Mouse (Mus musculus): ENCODE measurements around the gene Zfp978. TPM values are rescaled to one million over a fixed set of nuclear protein-coding genes. Genes with fewer than 3 reads are reported as not detected.
"Not testable (repeated sequence)": the region's sequence is repeated elsewhere in the genome, so short reads cannot be mapped to it uniquely, and the experiment has no call there.

Gene Zfp978
- polyA plus RNA-seq, 1 experiment from 2014 or later: not detected

GRCm38 (mm10) chr4:147397934-147398682, 37.0 kb downstream of the Zfp978 start:
- ATAC-seq; H3K4me3 ChIP-seq (ENCODE audit: low read length); H3K27me3 ChIP-seq (replicated peaks; ENCODE audit: control insufficient read depth, insufficient read depth, low read length); H3K4me1 ChIP-seq (ENCODE audit: control insufficient read depth, insufficient read depth, low read length); H3K27ac ChIP-seq (ENCODE audit: low read length); H3K4me2 ChIP-seq (ENCODE audit: low read depth, low read length); H3K9ac ChIP-seq (ENCODE audit: low read depth, low read length); H3K36me3 ChIP-seq (ENCODE audit: control insufficient read depth, insufficient read depth, low read length): not testable (repeated sequence)
- H3K9me3 ChIP-seq (ENCODE audit: control insufficient read depth, low read length): peaks cover 18% of the 10 kb centered on the region
- 72% methylated on average over 6 of the region's 6 CpGs for WGBS

DNA sequence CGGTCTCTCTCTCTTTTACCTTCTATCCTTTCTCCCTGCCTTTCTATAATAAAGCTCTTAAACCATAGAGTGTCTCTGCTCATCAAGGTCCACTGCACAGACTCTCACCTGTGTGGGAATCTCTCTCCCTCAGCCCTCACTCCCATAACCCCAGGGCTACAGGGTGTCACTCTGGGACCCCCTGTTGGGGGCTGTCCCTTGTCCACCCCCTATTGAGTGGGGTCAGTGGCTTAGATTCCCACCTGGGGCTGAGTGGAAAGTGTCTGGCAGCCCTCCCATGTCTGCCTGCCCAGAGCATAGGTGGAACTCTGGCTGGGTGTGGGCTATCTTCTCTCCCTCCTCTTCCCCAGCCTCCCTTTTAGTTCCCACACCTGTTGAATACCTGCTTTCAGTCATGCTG, 37.6 kb downstream of the Zfp978 start:
- H3K4me3 ChIP-seq (ENCODE audit: low read length); H3K9ac ChIP-seq (ENCODE audit: low read depth, low read length); H3K27ac ChIP-seq (ENCODE audit: low read length); H3K27me3 ChIP-seq (replicated peaks; ENCODE audit: control insufficient read depth, insufficient read depth, low read length); H3K4me1 ChIP-seq (ENCODE audit: control insufficient read depth, insufficient read depth, low read length); ATAC-seq; H3K36me3 ChIP-seq (ENCODE audit: control insufficient read depth, insufficient read depth, low read length); H3K4me2 ChIP-seq (ENCODE audit: low read depth, low read length): not testable (repeated sequence)
- peaks cover 24% of the 10 kb centered on the region for H3K9me3 ChIP-seq (ENCODE audit: control insufficient read depth, low read length)
- WGBS: 84% methylated on average over 1 of the region's 1 CpGs

DNA sequence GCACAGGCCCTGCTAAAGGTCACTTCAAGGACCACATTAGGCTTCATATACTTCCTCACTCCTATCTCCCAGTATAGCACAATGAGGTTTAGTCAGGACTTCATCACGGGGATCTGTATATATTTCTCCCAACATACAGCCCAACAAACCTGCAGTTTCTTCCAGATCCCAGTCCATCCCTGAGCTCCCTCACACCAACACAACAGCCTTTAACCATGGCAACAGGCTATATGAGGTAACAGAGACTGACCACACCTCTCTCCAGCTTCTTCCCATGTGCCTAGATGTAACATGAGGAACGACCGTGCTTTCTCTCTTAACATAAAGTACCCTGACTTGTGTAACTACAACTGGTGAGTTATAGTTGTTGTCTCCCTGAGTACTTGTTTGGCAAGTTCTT, 38.4 kb downstream of the Zfp978 start:
- WGBS: 76% methylated on average over 3 of the region's 3 CpGs
- not testable (repeated sequence) for H3K4me3 ChIP-seq (ENCODE audit: low read length); ATAC-seq; H3K36me3 ChIP-seq (ENCODE audit: control insufficient read depth, insufficient read depth, low read length); H3K4me1 ChIP-seq (ENCODE audit: control insufficient read depth, insufficient read depth, low read length); H3K4me2 ChIP-seq (ENCODE audit: low read depth, low read length); H3K27ac ChIP-seq (ENCODE audit: low read length); H3K27me3 ChIP-seq (replicated peaks; ENCODE audit: control insufficient read depth, insufficient read depth, low read length); H3K9ac ChIP-seq (ENCODE audit: low read depth, low read length)
- peaks cover 31% of the 10 kb centered on the region for H3K9me3 ChIP-seq (ENCODE audit: control insufficient read depth, low read length)

DNA sequence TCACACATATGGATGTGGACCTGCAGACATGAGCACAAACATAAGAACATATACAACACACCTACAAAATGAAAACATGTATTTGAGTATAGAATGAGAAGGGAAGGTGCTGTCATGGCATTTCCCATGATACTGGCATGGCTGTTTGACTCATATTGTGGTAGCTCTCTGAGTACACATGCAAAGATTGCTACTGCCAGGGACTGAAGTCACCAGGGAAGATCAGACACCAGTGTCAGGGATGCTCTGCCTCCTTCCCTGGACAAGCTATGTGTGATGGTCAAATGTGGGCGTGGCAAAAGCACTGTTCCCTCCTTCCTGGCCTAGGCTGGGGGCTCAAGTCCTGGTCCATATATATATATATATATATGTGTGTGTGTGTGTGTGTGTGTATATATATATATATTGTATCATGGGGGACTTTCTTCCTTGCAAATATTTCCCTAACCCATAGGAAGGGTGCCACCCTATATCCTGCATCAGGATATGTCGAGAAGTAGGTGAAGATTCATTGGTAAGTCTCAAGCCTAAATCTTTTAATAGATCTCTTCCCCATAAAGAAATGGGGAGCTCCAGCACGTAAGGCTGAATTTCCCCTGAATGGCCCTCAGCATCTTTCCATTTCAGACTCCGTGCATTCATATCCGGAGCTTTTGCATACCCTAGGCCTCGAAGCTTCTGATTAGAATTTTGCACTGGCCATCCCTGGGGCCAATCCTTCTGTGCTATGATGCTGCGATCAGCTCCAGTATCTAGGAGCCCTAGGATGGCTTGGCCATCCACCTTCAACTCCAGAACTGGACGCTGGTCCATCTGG, 39.1 kb downstream of the Zfp978 start:
- H3K4me2 ChIP-seq (ENCODE audit: low read depth, low read length); H3K4me1 ChIP-seq (ENCODE audit: control insufficient read depth, insufficient read depth, low read length); ATAC-seq; H3K9ac ChIP-seq (ENCODE audit: low read depth, low read length); H3K4me3 ChIP-seq (ENCODE audit: low read length); H3K36me3 ChIP-seq (ENCODE audit: control insufficient read depth, insufficient read depth, low read length); H3K27ac ChIP-seq (ENCODE audit: low read length); H3K27me3 ChIP-seq (replicated peaks; ENCODE audit: control insufficient read depth, insufficient read depth, low read length): not testable (repeated sequence)
- peaks cover 32% of the 10 kb centered on the region for H3K9me3 ChIP-seq (ENCODE audit: control insufficient read depth, low read length)
- WGBS: 84% methylated on average over 8 of the region's 8 CpGs

GRCm38 (mm10) chr4:147400848-147401715, 40.0 kb downstream of the Zfp978 start:
- H3K27ac ChIP-seq (ENCODE audit: low read length); H3K4me3 ChIP-seq (ENCODE audit: low read length); H3K27me3 ChIP-seq (replicated peaks; ENCODE audit: control insufficient read depth, insufficient read depth, low read length); H3K36me3 ChIP-seq (ENCODE audit: control insufficient read depth, insufficient read depth, low read length); H3K9ac ChIP-seq (ENCODE audit: low read depth, low read length); H3K4me1 ChIP-seq (ENCODE audit: control insufficient read depth, insufficient read depth, low read length); H3K4me2 ChIP-seq (ENCODE audit: low read depth, low read length); ATAC-seq: not testable (repeated sequence)
- 78% methylated on average over 16 of the region's 17 CpGs for WGBS
- peaks cover 32% of the 10 kb centered on the region for H3K9me3 ChIP-seq (ENCODE audit: control insufficient read depth, low read length)

GRCm38 (mm10) chr4:147401736-147402506, 40.8 kb downstream of the Zfp978 start:
- ATAC-seq: not testable (repeated sequence)

DNA sequence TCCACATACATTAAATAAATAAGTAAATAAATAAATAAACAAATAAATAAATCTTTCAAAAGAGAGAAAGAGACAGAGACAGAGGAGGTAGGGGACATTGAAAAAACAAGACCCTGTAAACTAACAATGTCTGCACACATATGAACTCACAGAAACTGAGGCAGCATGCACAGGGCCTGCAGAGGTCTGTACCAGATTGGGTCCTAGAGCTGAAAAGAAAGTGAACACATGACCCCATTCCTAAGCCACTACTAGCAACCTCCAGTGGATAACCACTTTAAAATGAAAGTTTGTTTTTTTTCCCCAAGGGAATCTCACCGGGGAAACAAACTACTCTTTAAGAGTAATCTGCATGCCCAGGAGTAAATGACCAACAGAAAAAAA, 41.4 kb downstream of the Zfp978 start:
- not testable (repeated sequence) for H3K36me3 ChIP-seq (ENCODE audit: control insufficient read depth, insufficient read depth, low read length); H3K4me2 ChIP-seq (ENCODE audit: low read depth, low read length); H3K4me3 ChIP-seq (ENCODE audit: low read length); H3K4me1 ChIP-seq (ENCODE audit: control insufficient read depth, insufficient read depth, low read length); ATAC-seq; H3K27me3 ChIP-seq (replicated peaks; ENCODE audit: control insufficient read depth, insufficient read depth, low read length); H3K27ac ChIP-seq (ENCODE audit: low read length); H3K9ac ChIP-seq (ENCODE audit: low read depth, low read length)
- peaks cover 32% of the 10 kb centered on the region for H3K9me3 ChIP-seq (ENCODE audit: control insufficient read depth, low read length)
- WGBS: 25% methylated on average over 1 of the region's 1 CpGs

More at GRCm38 (mm10) chr4:147401736-147402506, 40.8 kb downstream of the Zfp978 start:
- H3K36me3 ChIP-seq (ENCODE audit: control insufficient read depth, insufficient read depth, low read length); H3K4me3 ChIP-seq (ENCODE audit: low read length); H3K4me1 ChIP-seq (ENCODE audit: control insufficient read depth, insufficient read depth, low read length); H3K9ac ChIP-seq (ENCODE audit: low read depth, low read length); H3K4me2 ChIP-seq (ENCODE audit: low read depth, low read length); H3K27ac ChIP-seq (ENCODE audit: low read length); H3K27me3 ChIP-seq (replicated peaks; ENCODE audit: control insufficient read depth, insufficient read depth, low read length): not testable (repeated sequence)
- peaks cover 32% of the 10 kb centered on the region for H3K9me3 ChIP-seq (ENCODE audit: control insufficient read depth, low read length)
- WGBS: 81% methylated on average over 17 of the region's 17 CpGs

GRCm38 (mm10) chr4:147403509-147403908, 42.4 kb downstream of the Zfp978 start:
- not testable (repeated sequence) for H3K27me3 ChIP-seq (replicated peaks; ENCODE audit: control insufficient read depth, insufficient read depth, low read length); H3K4me1 ChIP-seq (ENCODE audit: control insufficient read depth, insufficient read depth, low read length); H3K4me2 ChIP-seq (ENCODE audit: low read depth, low read length); H3K4me3 ChIP-seq (ENCODE audit: low read length); H3K9ac ChIP-seq (ENCODE audit: low read depth, low read length); ATAC-seq; H3K27ac ChIP-seq (ENCODE audit: low read length); H3K36me3 ChIP-seq (ENCODE audit: control insufficient read depth, insufficient read depth, low read length)
- 87% methylated on average over 6 of the region's 6 CpGs for WGBS
- peaks cover 31% of the 10 kb centered on the region for H3K9me3 ChIP-seq (ENCODE audit: control insufficient read depth, low read length)
